Mouse (Mus musculus) megakaryocyte-erythroid progenitor cell, adult 5-6 weeks (primary cell): Measurements from ENCODE around the gene Zbtb7b. TPM values are rescaled to one million over a fixed set of nuclear protein-coding genes. Genes with fewer than 3 reads are reported as not detected.

Experiments
- total RNA-seq, 2 experiments: library from RNA; stranded (forward) in 1 of 2; stranded (reverse) in 1 of 2; fragments of 200-1000, 215-1000 nt in 1 of 2; fragments of >200 nt in 1 of 2; fragmentation: Nextera tagmentation in 1 of 2; gene quantifications; 2 replicates each; pipeline ENCODE4 v1.2.3; 2014 to 2017

Zbtb7b gene
- total RNA-seq, 2 experiments from 2014 or later, result 5.0 to 7.3 TPM

Other genes with a start within 250 kb of the Zbtb7b start
- gene Hcn3, start 234.6 kb downstream of the Zbtb7b start, total RNA-seq (2014; fragmentation: Nextera tagmentation), result 1.5 and 1.6 TPM in 2 replicates
- gene Hcn3, start 234.6 kb downstream of the Zbtb7b start, total RNA-seq (2017), result 1.4 and 2.5 TPM in 2 replicates
- gene Clk2, start 230.0 kb downstream of the Zbtb7b start, total RNA-seq (2014; fragmentation: Nextera tagmentation), result 72.3 and 88.0 TPM in 2 replicates
- 46.6 and 69.3 TPM in 2 replicates for gene Clk2, start 230.0 kb downstream of the Zbtb7b start, total RNA-seq (2017)
- 86.7 and 129 TPM in 2 replicates for gene Scamp3, start 217.3 kb downstream of the Zbtb7b start, total RNA-seq (2014; fragmentation: Nextera tagmentation)
- 32.8 and 34.8 TPM in 2 replicates for gene Scamp3, start 217.3 kb downstream of the Zbtb7b start, total RNA-seq (2017)
- gene Fam189b, start 211.6 kb downstream of the Zbtb7b start, total RNA-seq (2014; fragmentation: Nextera tagmentation), result 28.1 and 39.1 TPM in 2 replicates
- 6.9 and 13.7 TPM in 2 replicates for gene Fam189b, start 211.6 kb downstream of the Zbtb7b start, total RNA-seq (2017)
- gene Gba, start 191.8 kb downstream of the Zbtb7b start, total RNA-seq (2014; fragmentation: Nextera tagmentation), result 39.6 and 41.4 TPM in 2 replicates
- 36.5 and 44.3 TPM in 2 replicates for gene Gba, start 191.8 kb downstream of the Zbtb7b start, total RNA-seq (2017)
- 4.0 TPM in 1 of 2 replicates, not detected in the other for gene Thbs3, start 179.6 kb downstream of the Zbtb7b start, total RNA-seq (2014; fragmentation: Nextera tagmentation)
- gene Thbs3, start 179.6 kb downstream of the Zbtb7b start, total RNA-seq (2017), result 0.57 and 1.7 TPM in 2 replicates
- gene Mtx1, start 167.7 kb downstream of the Zbtb7b start, total RNA-seq (2014; fragmentation: Nextera tagmentation), result 114 and 122 TPM in 2 replicates
- 68.1 and 92.8 TPM in 2 replicates for gene Mtx1, start 167.7 kb downstream of the Zbtb7b start, total RNA-seq (2017)
- not detected in 2 replicates for gene Muc1, start 165.7 kb downstream of the Zbtb7b start, total RNA-seq (2014; fragmentation: Nextera tagmentation)
- gene Muc1, start 165.7 kb downstream of the Zbtb7b start, total RNA-seq (2017), result not detected in 2 replicates
- 127 and 147 TPM in 2 replicates for gene Krtcap2, start 148.8 kb downstream of the Zbtb7b start, total RNA-seq (2014; fragmentation: Nextera tagmentation)
- gene Krtcap2, start 148.8 kb downstream of the Zbtb7b start, total RNA-seq (2017), result 119 and 124 TPM in 2 replicates
- not detected in 2 replicates for gene Trim46, start 148.5 kb downstream of the Zbtb7b start, total RNA-seq (2014; fragmentation: Nextera tagmentation)
- gene Trim46, start 148.5 kb downstream of the Zbtb7b start, total RNA-seq (2017), result not detected in 2 replicates
- gene Dpm3, start 135.4 kb downstream of the Zbtb7b start, total RNA-seq (2014; fragmentation: Nextera tagmentation), result 44.2 and 75.7 TPM in 2 replicates
- gene Dpm3, start 135.4 kb downstream of the Zbtb7b start, total RNA-seq (2017), result 30.1 and 90.9 TPM in 2 replicates
- gene Slc50a1, start 124.2 kb downstream of the Zbtb7b start, total RNA-seq (2014; fragmentation: Nextera tagmentation), result 35.4 and 66.5 TPM in 2 replicates
- gene Slc50a1, start 124.2 kb downstream of the Zbtb7b start, total RNA-seq (2017), result 31.4 and 50.3 TPM in 2 replicates
- gene Efna1, start 113.6 kb downstream of the Zbtb7b start, total RNA-seq (2014; fragmentation: Nextera tagmentation), result not detected in 2 replicates
- not detected in 2 replicates for gene Efna1, start 113.6 kb downstream of the Zbtb7b start, total RNA-seq (2017)
- gene Efna3, start 71.8 kb downstream of the Zbtb7b start, total RNA-seq (2014; fragmentation: Nextera tagmentation), result not detected in 2 replicates
- gene Efna3, start 71.8 kb downstream of the Zbtb7b start, total RNA-seq (2017), result not detected in 2 replicates
- 0.30 TPM in 1 of 2 replicates, not detected in the other for gene Efna4, start 56.7 kb downstream of the Zbtb7b start, total RNA-seq (2014; fragmentation: Nextera tagmentation)
- 0.30 TPM in 1 of 2 replicates, not detected in the other for gene Efna4, start 56.7 kb downstream of the Zbtb7b start, total RNA-seq (2017)
- gene Adam15, start 44.8 kb downstream of the Zbtb7b start, total RNA-seq (2014; fragmentation: Nextera tagmentation), result 7.4 and 11.4 TPM in 2 replicates
- 2.3 and 6.4 TPM in 2 replicates for gene Adam15, start 44.8 kb downstream of the Zbtb7b start, total RNA-seq (2017)
- gene Dcst2, start 32.8 kb downstream of the Zbtb7b start, total RNA-seq (2014; fragmentation: Nextera tagmentation), result not detected in 2 replicates
- gene Dcst2, start 32.8 kb downstream of the Zbtb7b start, total RNA-seq (2017), result not detected in 2 replicates
- not detected in 2 replicates for gene Dcst1, start 29.5 kb downstream of the Zbtb7b start, total RNA-seq (2014; fragmentation: Nextera tagmentation)
- gene Dcst1, start 29.5 kb downstream of the Zbtb7b start, total RNA-seq (2017), result not detected in 2 replicates
- gene Lenep, start 8.0 kb upstream of the Zbtb7b start, total RNA-seq (2014; fragmentation: Nextera tagmentation), result 3.5 and 3.6 TPM in 2 replicates
- not detected in 2 replicates for gene Lenep, start 8.0 kb upstream of the Zbtb7b start, total RNA-seq (2017)
- 24.8 and 27.7 TPM in 2 replicates for gene Flad1, start 17.1 kb upstream of the Zbtb7b start, total RNA-seq (2014; fragmentation: Nextera tagmentation)
- 10.7 and 12.6 TPM in 2 replicates for gene Flad1, start 17.1 kb upstream of the Zbtb7b start, total RNA-seq (2017)
- 185 and 237 TPM in 2 replicates for gene Cks1b, start 23.6 kb upstream of the Zbtb7b start, total RNA-seq (2014; fragmentation: Nextera tagmentation)
- gene Cks1b, start 23.6 kb upstream of the Zbtb7b start, total RNA-seq (2017), result 127 and 184 TPM in 2 replicates
- 95.9 and 113 TPM in 2 replicates for gene Shc1, start 23.7 kb upstream of the Zbtb7b start, total RNA-seq (2014; fragmentation: Nextera tagmentation)
- gene Shc1, start 23.7 kb upstream of the Zbtb7b start, total RNA-seq (2017), result 40.2 and 68.5 TPM in 2 replicates
- 38.5 and 42.2 TPM in 2 replicates for gene Pygo2, start 35.4 kb upstream of the Zbtb7b start, total RNA-seq (2014; fragmentation: Nextera tagmentation)
- gene Pygo2, start 35.4 kb upstream of the Zbtb7b start, total RNA-seq (2017), result 9.6 and 19.9 TPM in 2 replicates
- 7.5 and 8.2 TPM in 2 replicates for gene Pbxip1, start 41.9 kb upstream of the Zbtb7b start, total RNA-seq (2014; fragmentation: Nextera tagmentation)
- 14.6 and 30.4 TPM in 2 replicates for gene Pbxip1, start 41.9 kb upstream of the Zbtb7b start, total RNA-seq (2017)
- gene Pmvk, start 59.8 kb upstream of the Zbtb7b start, total RNA-seq (2014; fragmentation: Nextera tagmentation), result 29.1 and 66.3 TPM in 2 replicates
- 28.2 and 33.5 TPM in 2 replicates for gene Pmvk, start 59.8 kb upstream of the Zbtb7b start, total RNA-seq (2017)
- gene Kcnn3, start 125.4 kb upstream of the Zbtb7b start, total RNA-seq (2014; fragmentation: Nextera tagmentation), result not detected in 2 replicates
- not detected in 2 replicates for gene Kcnn3, start 125.4 kb upstream of the Zbtb7b start, total RNA-seq (2017)